Mouse (Mus musculus) lung, adult 10 weeks (tissue): ENCODE results near the gene Jam2. TPM values are rescaled to one million over a fixed set of nuclear protein-coding genes. Genes with fewer than 3 reads are reported as not detected.

Experiments
- polyA plus RNA-seq: library from polyadenylated mRNA; stranded (reverse); fragments of 350-450 nt; fragmentation: Illumina TruSeq; extraction: RNeasy Lipid Tissue Mini Kit (QIAGEN cat#74804); gene quantifications from one replicate; pipeline ENCODE4 v1.2.3, GENCODE M21; 2014; ENCODE audit warnings: low read depth, low replicate concordance; ENCODE audit not compliant: insufficient read depth

The Jam2 gene
- 15.3 TPM for polyA plus RNA-seq

DNA sequence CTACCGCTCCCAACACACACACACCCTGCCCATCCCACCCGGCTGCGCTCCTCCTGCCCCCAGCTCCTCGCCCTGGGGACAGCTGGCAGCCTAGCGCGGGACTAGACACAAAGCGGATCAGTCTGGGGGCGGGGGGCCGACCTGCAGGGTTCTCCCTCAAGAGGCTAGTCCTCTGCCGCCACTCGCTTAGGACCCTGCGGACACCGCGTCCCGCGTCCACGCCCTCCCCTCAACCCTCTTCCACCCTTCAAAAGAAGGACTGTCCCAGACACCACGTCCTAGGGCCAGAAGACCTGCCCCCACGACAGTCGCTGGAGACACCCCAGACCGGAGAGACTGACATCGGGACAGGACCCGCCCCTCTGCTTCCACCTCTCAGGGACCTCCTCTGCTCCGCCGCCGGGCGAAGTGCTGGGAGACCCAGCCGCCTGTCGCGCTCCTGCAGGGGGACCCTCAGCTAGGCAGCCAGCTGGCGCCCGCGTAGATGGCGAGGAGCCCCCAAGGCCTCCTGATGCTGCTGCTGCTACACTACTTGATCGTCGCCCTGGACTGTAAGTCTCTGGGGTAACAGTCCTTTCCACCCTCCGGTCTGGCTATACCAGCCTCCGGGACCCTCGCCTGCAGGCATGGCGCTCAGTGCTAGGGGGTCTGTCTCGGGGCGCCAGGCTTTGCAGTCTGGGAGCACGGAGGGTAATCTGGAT is at the start of gene Jam2:
Gene Jam2 (plus strand): TSS at position 121 of the 701 bp plus-strand sequence.

DNA sequence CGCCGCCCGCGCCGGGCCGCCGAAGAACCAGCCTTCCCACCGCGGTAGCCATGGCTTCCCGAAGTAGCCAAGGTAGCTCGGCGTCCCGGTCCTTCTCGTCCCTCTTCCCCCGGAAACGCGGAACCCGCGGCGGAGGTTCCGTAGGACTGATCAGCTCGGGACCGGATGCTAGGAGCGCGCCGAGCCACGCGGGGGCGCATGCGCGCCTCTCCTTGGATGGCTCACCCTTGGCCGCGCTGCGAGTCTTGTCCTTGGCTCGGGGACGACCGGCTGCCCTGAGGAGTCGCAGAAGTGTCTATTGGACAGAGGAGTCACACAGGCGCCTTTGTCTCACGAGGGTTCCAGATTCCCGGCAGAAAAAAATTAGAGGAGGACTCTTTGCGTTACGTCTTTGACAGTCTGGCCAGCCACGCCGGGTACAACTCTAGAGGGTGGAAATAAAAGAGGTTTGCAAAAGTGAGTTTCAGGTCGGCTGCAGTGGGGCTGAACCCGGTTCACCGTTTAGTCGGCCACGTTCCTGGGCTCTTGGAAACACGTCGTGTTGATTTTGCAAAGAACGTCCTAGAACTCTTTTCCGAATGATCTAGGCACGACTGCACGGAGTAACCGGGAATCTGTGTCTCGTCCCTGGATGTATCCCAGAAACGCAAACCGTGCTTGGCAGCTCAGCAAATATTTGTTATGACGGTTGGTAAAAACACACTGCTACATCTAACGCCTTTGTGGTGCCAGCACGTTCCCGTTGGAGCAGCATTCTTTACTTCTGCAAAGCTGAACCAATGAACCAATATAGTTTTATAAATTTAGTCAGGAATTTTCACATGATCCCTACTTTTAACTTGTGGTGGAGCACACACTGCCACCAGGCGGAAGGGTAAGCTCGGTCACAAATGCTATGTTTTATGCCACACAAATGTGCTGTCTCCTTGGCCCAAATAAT is 38.5 kb upstream of the Jam2 start, which contains the start of gene Mrpl39:
Gene Mrpl39 (minus strand): TSS at position 577 of the 940 bp plus-strand sequence.

DNA sequence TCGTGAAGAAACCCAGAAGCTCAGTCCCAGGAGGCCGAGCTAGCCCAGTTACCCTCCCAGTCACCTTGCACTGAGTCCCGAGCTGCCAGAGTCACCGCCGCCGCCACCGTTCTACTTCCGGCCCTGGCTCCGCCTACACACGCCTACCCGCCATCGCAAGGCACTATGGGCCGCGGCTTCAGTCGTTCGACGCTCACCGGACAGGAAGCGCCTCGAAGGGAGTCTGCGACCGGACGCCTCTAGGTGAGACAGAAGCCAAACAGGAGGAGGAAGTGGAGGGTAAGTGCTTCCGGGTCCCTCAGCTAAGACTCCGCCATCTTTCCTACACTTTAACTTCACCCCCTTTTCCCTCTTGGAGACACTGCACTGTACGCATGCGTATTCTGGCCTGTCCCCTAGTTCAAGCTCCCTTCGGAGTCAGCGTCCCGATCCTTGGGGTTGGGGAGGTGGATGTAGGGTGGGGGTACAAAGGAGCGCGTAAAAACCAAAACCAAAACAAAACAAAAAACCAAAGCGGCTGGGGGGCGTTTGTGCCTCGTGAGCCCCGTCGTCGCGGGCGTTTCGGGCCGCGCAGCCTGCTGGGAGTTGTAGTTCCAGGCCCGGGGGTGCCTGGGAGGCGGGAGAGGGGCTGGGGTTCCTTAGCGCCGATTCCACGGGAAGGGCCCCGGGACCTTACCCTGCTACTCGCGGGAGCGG is 61.0 kb downstream of the Jam2 start, which contains the start of gene Gabpa:
Gene Gabpa (plus strand): TSS at position 181 of the 696 bp plus-strand sequence.

DNA sequence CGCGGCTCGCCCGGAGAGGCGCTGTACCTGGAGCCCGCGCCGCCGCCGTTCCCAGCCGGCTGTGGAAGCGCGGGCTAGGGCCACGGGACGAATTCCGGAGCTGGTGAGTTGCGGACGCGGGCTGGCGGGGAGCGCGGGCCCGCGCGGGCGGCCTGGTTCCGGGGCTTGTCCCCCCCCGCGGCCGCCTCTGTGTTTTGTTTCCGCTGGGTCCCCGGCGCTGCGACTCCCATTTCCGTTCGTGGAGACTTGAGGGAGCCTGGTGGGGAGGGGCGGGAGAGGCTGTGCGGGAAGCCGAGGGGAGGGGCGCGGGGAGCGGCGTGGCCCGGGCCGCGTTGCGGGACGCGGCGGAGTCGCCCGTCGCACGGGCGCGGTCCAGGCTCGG is 61.5 kb downstream of the Jam2 start, which contains the start of gene Atp5j:
Gene Atp5j (minus strand): TSS at position 185 of the 382 bp plus-strand sequence.

Other genes starting within 250 kb of the Jam2 start
- gene Mrpl39, start 38.4 kb upstream of the Jam2 start, polyA plus RNA-seq = 18.9 TPM
- gene Gabpa, start 60.8 kb downstream of the Jam2 start, polyA plus RNA-seq = 11.9 TPM
- gene Atp5j, start 61.5 kb downstream of the Jam2 start, polyA plus RNA-seq = 305 TPM